Mouse (Mus musculus) intestine, embryonic 14.5 days (tissue): ENCODE results near the gene Prkch. TPM values are rescaled to one million over a fixed set of nuclear protein-coding genes. Genes with fewer than 3 reads are reported as not detected.

Source experiments
- ATAC-seq: fragments of 200-750 bp; cut with Nextera tagmentation; replicated peaks from 2 replicates; pipeline ENCODE4 v1.8.0; 2017; ENCODE audit warnings: low read depth, moderate number of reproducible peaks, moderate TSS enrichment, moderate library complexity; ENCODE audit not compliant: low FRiP score, low TSS enrichment
- DNase-seq: peaks from one replicate; pipeline ENCODE4 v3.0.0-alpha.2; 2018; ENCODE audit warnings: low spot score
- H3K27ac ChIP-seq: fragments of 300-500 bp; sonication (generic); 2 replicates; pipeline ENCODE4 v1.5.1; 2014; ENCODE audit warnings: low read depth, mild to moderate bottlenecking, control low read depth
- H3K27me3 ChIP-seq: fragments of 300-500 bp; sonication (generic); replicated peaks from 2 replicates; pipeline ENCODE4 v1.6.1; 2014; ENCODE audit warnings: low read length, control low read depth; ENCODE audit not compliant: control insufficient read depth, insufficient read depth
- H3K36me3 ChIP-seq: fragments of 300-500 bp; sonication (generic); 2 replicates; pipeline ENCODE4 v1.6.1; 2014; ENCODE audit warnings: low read length, control low read depth; ENCODE audit not compliant: control insufficient read depth, insufficient read depth
- H3K4me1 ChIP-seq: fragments of 300-500 bp; sonication (generic); replicated peaks from 2 replicates; pipeline ENCODE4 v1.6.1; 2014; ENCODE audit warnings: low read length, control low read depth, mixed read lengths; ENCODE audit not compliant: control insufficient read depth, insufficient read depth
- H3K4me2 ChIP-seq: fragments of 300-500 bp; sonication (generic); 2 replicates; pipeline ENCODE4 v1.6.1; 2014; ENCODE audit warnings: low read length
- H3K4me3 ChIP-seq: fragments of 300-500 bp; sonication (generic); 2 replicates; pipeline ENCODE4 v1.5.1; 2014; ENCODE audit warnings: low read depth, low read length, control low read depth, mixed read lengths
- H3K9ac ChIP-seq: fragments of 300-500 bp; sonication (generic); 2 replicates; pipeline ENCODE4 v1.6.1; 2014; ENCODE audit warnings: mild to moderate bottlenecking, low read length
- H3K9me3 ChIP-seq: fragments of 300-500 bp; sonication (generic); 2 replicates; pipeline ENCODE4 v1.6.1; 2016; ENCODE audit warnings: low read length, control low read depth; ENCODE audit not compliant: control insufficient read depth
- WGBS: fragments of 180-500 bp; shearing (Covaris S2); extraction: QIAGEN DNeasy Blood & Tissue Kit; methylation state at CpG from one replicate; pipeline ENCODE4 v1.1.7; 2014; 5-methylcytosine and 5-hydroxymethylcytosine counted together
- polyA plus RNA-seq: library from polyadenylated mRNA; unstranded; fragments of >200 nt; fragmentation: Nextera tagmentation; extraction: Ambion mirVana; gene quantifications from 2 replicates; pipeline ENCODE4 v1.2.1, GENCODE M21; 2014

Gene Prkch
- polyA plus RNA-seq, 1 experiment from 2014 or later, result 8.0 TPM

GRCm38 (mm10) chr12:73815463-73815862, 230.9 kb downstream of the Prkch start:
- H3K4me1 ChIP-seq, result peaks cover 26% of the 10 kb centered on the region
- no peak overlapping the region for H3K4me2 ChIP-seq
- no peak overlapping the region for H3K4me3 ChIP-seq
- no peak for ATAC-seq
- H3K27me3 ChIP-seq, result no peaks in the 10 kb centered on the region
- 90% methylated on average over 4 of the region's 4 CpGs for WGBS
- H3K9ac ChIP-seq, result no peak overlapping the region
- H3K9me3 ChIP-seq, result no peaks in the 10 kb centered on the region
- H3K27ac ChIP-seq, result no peak overlapping the region
- no peaks in the 10 kb centered on the region for H3K36me3 ChIP-seq
- DNase-seq, result no peak

GRCm38 (mm10) chr12:73815892-73816291, 231.3 kb downstream of the Prkch start:
- no peak for DNase-seq
- H3K36me3 ChIP-seq, result no peaks in the 10 kb centered on the region
- no peak overlapping the region for H3K9ac ChIP-seq
- no peaks in the 10 kb centered on the region for H3K9me3 ChIP-seq
- H3K27ac ChIP-seq, result no peak overlapping the region
- no peak overlapping the region for H3K4me3 ChIP-seq
- peaks cover 22% of the 10 kb centered on the region for H3K4me1 ChIP-seq
- ATAC-seq, result no peak
- H3K27me3 ChIP-seq, result no peaks in the 10 kb centered on the region
- 58% methylated on average over 2 of the region's 2 CpGs for WGBS
- no peak overlapping the region for H3K4me2 ChIP-seq

DNA sequence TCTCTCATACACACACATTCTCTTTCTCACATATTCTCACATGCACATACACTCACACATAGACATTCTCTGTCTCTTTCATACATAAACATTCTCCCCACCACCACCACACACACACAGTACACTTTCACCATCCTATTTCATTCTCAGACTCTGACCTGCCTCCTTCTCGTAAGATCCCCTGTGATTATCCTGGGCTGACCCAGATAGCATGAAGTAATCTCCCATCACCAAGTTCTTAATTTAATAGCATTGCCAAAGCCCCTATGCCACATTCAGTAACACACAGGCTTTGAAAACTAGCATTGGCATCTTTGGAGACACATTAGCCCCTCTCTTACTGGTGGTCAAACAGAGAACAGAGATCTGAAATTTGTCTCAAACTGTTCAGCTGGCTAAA, 232.3 kb downstream of the Prkch start:
- no peak overlapping the region for H3K4me2 ChIP-seq
- WGBS, result 73% methylated on average over 1 of the region's 1 CpGs
- peaks cover 15% of the 10 kb centered on the region for H3K4me1 ChIP-seq
- no peaks in the 10 kb centered on the region for H3K9me3 ChIP-seq
- H3K9ac ChIP-seq, result no peak overlapping the region
- ATAC-seq, result no peak
- no peaks in the 10 kb centered on the region for H3K27me3 ChIP-seq
- no peak overlapping the region for H3K4me3 ChIP-seq
- H3K27ac ChIP-seq, result no peak overlapping the region
- H3K36me3 ChIP-seq, result no peaks in the 10 kb centered on the region
- no peak for DNase-seq

GRCm38 (mm10) chr12:73818801-73819200, 234.2 kb downstream of the Prkch start:
- Histone ChIP-seq H3K36me3 (no peaks in the 10 kb centered on the region), H3K27me3 (no peaks in the 10 kb centered on the region), H3K4me1 (0 out of 2 replicates have a peak, but pooled peaks cover 2% of the 10 kb centered on the region), H3K4me2 (no peak overlapping the region), H3K9ac (no peak overlapping the region), H3K27ac (no peak overlapping the region), H3K9me3 (no peaks in the 10 kb centered on the region), H3K4me3 (no peak overlapping the region)
- no peak for DNase-seq
- ATAC-seq, result no peak
- WGBS, result 43% methylated on average over 1 of the region's 1 CpGs

DNA sequence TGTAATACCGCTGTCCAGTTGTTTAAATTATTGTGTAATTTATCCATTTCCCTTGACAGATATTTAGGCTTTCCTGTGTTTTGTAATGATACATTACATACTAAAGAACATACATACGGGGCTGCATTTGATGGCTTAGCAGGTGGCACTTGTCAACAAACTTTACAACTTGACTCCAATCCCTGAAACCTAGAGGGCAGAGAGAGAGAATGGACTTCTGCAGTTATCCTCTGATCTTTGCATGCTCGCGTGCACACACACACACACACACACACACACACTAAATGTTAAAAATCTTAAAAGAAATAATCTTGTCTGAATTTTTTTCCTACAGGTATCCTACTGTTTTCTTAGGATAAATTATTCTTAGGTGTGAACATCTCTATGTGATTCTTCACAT, 236.6 kb downstream of the Prkch start:
- WGBS, result 68% methylated on average over 4 of the region's 4 CpGs
- no peaks in the 10 kb centered on the region for H3K4me1 ChIP-seq
- H3K27me3 ChIP-seq, result no peaks in the 10 kb centered on the region
- H3K9me3 ChIP-seq, result no peaks in the 10 kb centered on the region
- H3K4me2 ChIP-seq, result no peak overlapping the region
- no peak for ATAC-seq
- no peak for DNase-seq
- no peak overlapping the region for H3K27ac ChIP-seq
- H3K4me3 ChIP-seq, result no peak overlapping the region
- no peaks in the 10 kb centered on the region for H3K36me3 ChIP-seq
- H3K9ac ChIP-seq, result no peak overlapping the region

DNA sequence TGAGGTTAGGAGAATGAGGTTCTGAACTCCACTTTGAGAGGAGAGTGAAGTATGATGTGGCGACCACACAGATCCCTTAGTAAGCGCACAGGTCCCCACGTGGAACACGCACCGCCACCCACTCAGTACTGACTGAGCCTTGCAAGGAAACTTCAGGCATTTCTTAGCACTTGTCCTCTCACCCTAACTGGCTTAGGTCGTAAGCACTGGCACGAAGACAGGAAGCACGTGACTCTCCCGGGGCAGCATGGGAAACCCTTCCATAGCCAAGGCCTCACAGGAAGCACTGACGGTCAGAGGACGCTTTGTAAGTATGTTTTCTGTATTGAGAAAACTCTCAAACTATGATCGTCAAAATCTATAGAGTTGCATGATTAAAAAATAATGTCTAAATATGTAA, 237.7 kb downstream of the Prkch start:
- ATAC-seq, result no peak
- 89% methylated on average over 12 of the region's 12 CpGs for WGBS
- H3K4me1 ChIP-seq, result no peaks in the 10 kb centered on the region

DNA sequence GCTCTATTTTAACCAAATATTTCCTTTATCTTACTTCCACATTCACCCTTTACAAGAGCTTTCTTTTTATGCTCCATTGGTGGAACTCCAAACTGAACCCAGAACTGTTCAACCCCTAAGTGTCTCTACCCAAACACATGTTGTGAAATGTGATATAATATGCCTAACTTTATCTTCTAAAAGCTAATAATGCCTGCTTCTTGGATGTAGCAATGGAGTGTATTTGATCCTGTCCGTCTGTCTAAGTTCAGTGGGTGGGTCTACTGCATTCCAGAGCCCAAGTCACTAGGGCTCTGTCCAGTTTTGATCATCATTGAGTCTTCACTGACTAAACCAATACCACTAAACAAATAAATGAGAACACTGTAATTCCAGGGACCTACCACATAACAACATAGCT, 240.2 kb downstream of the Prkch start:
- H3K9ac ChIP-seq, result no peak overlapping the region
- no peaks in the 10 kb centered on the region for H3K27me3 ChIP-seq
- no peak overlapping the region for H3K27ac ChIP-seq
- ATAC-seq (no peak), DNase-seq (no peak)
- H3K36me3 ChIP-seq, result no peaks in the 10 kb centered on the region
- no peak overlapping the region for H3K4me3 ChIP-seq
- no peaks in the 10 kb centered on the region for H3K4me1 ChIP-seq
- H3K4me2 ChIP-seq, result no peak overlapping the region
- 70% methylated on average over 1 of the region's 1 CpGs for WGBS
- no peaks in the 10 kb centered on the region for H3K9me3 ChIP-seq

More for the DNA sequence above, 237.7 kb downstream of the Prkch start:
- Histone ChIP-seq H3K9ac (no peak overlapping the region), H3K27ac (no peak overlapping the region), H3K4me2 (no peak overlapping the region), H3K36me3 (no peaks in the 10 kb centered on the region), H3K9me3 (no peaks in the 10 kb centered on the region), H3K27me3 (no peaks in the 10 kb centered on the region), H3K4me3 (no peak overlapping the region)
- no peak for DNase-seq

Other genes starting within 250 kb of the Prkch start
- 34.5 and 41.3 TPM in 2 replicates for gene Tmem30b, start 38.4 kb upstream of the Prkch start, polyA plus RNA-seq